Mouse (Mus musculus) forebrain, embryonic 14.5 days (tissue): ENCODE results near the gene Tcp11l2. TPM values are rescaled to one million over a fixed set of nuclear protein-coding genes. Genes with fewer than 3 reads are reported as not detected.

Source experiments
- polyA plus RNA-seq: library from polyadenylated mRNA; unstranded; fragments of >200 nt; fragmentation: Nextera tagmentation; extraction: Ambion mirVana; gene quantifications from 2 replicates; pipeline ENCODE4 v1.2.1, GENCODE M21; 2014

The Tcp11l2 gene
- polyA plus RNA-seq, 1 experiment from 2014 or later: 25.1 TPM

Other genes starting within 250 kb of the Tcp11l2 start
- gene Nuak1, start 136.0 kb upstream of the Tcp11l2 start, polyA plus RNA-seq: 12.6 and 12.9 TPM in 2 replicates
- gene Ckap4, start 42.6 kb upstream of the Tcp11l2 start, polyA plus RNA-seq: 40.1 TPM in 2 replicates
- gene Polr3b, start 45.7 kb downstream of the Tcp11l2 start, polyA plus RNA-seq: 12.6 and 14.7 TPM in 2 replicates
- gene Rfx4, start 179.4 kb downstream of the Tcp11l2 start, polyA plus RNA-seq: 8.1 and 9.5 TPM in 2 replicates